Mouse (Mus musculus) adrenal gland, adult 18-20 months (tissue): ENCODE measurements around the gene Thrsp. TPM values are rescaled to one million over a fixed set of nuclear protein-coding genes. Genes with fewer than 3 reads are reported as not detected.

Experiments used
- DNase-seq, 2 experiments: peaks; one replicate each; pipeline ENCODE4 v3.0.0; 2021 to 2022; ENCODE audit warnings: low spot score in 2 of 2
- total RNA-seq, 2 experiments: library from RNA; stranded (reverse); gene quantifications; 1 replicate in 1 of 2; 2 replicates in 1 of 2; pipeline ENCODE4 v1.2.3; 2021

Gene Thrsp
- total RNA-seq, 2 experiments from 2014 or later: 976 to 2,135 TPM

GRCm38 (mm10) chr7:97380500-97381123 lies 36.9 kb downstream of the Thrsp start:
- DNase-seq: no peak

- DNase-seq: no peak
These were observed 38.2 kb downstream of the Thrsp start for GRCm38 (mm10) chr7:97379304-97379703.

GRCm38 (mm10) chr7:97375906-97376305 lies 41.6 kb downstream of the Thrsp start:
- no peak for DNase-seq

GRCm38 (mm10) chr7:97375101-97375500 lies 42.4 kb downstream of the Thrsp start:
- no peak for DNase-seq

- DNase-seq: no peak
These were observed 51.6 kb downstream of the Thrsp start for GRCm38 (mm10) chr7:97365887-97366286.

Other genes with a start within 250 kb of the Thrsp start
- 10 to 100 TPM in 1 of 2 experiments, 1 to 10 TPM in 1; 8.4 to 10.6 TPM for gene Usp35, start 85.7 kb downstream of the Thrsp start, total RNA-seq
- 10 to 100 TPM; 10.6 to 11.5 TPM for gene Kctd21, start 85.4 kb downstream of the Thrsp start, total RNA-seq
- gene Alg8, start 46.1 kb downstream of the Thrsp start, total RNA-seq: 10 to 100 TPM; 14.0 to 15.2 TPM
- 100 to 1,000 TPM; 276 to 365 TPM for gene Ndufc2, start 17.7 kb downstream of the Thrsp start, total RNA-seq
- gene Kctd14, start 33.6 kb upstream of the Thrsp start, total RNA-seq: 1 to 10 TPM; 1.5 to 2.0 TPM
- gene Ints4, start 63.2 kb upstream of the Thrsp start, total RNA-seq: 10 to 100 TPM; 52.0 to 56.0 TPM
- gene Aamdc, start 161.8 kb upstream of the Thrsp start, total RNA-seq: 10 to 100 TPM; 28.7 to 55.4 TPM
- 10 to 100 TPM; 23.1 to 24.2 TPM for gene Rsf1, start 162.2 kb upstream of the Thrsp start, total RNA-seq